Mouse (Mus musculus) CH12F3 (cell line): ENCODE data around the gene Gm20503.

Experiments used
- in situ Hi-C: fragments of 300-500 bp; cut with MboI; formaldehyde crosslinking; loops from 2 replicates; pipeline ENCODE4 v1.14.3; 2020; ENCODE audit warnings: low sequenced_read_pairs

The Gm20503 gene

GRCm38 (mm10) chr4:59002948-59003805 is at the start of gene Gm20503:
Gene Gm20503 (plus strand): TSS chr4:59003210.
- in situ Hi-C loops = no loop called here

GRCm38 (mm10) chr4:58961719-58962118 is 41.3 kb upstream of the Gm20503 start:
- in situ Hi-C loops = no loop called here

GRCm38 (mm10) chr4:58963271-58963670 is 39.7 kb upstream of the Gm20503 start:
- in situ Hi-C loops = no loop called here

GRCm38 (mm10) chr4:58965136-58965535 is 37.9 kb upstream of the Gm20503 start:
- in situ Hi-C loops = no loop called here

- in situ Hi-C loops = no loop called here
These were observed 32.3 kb upstream of the Gm20503 start for GRCm38 (mm10) chr4:58970678-58971077.

- in situ Hi-C loops = no loop called here
These were observed 27.3 kb upstream of the Gm20503 start for GRCm38 (mm10) chr4:58975711-58976110.

GRCm38 (mm10) chr4:58981421-58981820 is 21.6 kb upstream of the Gm20503 start:
- in situ Hi-C loops = no loop called here

- in situ Hi-C loops = no loop called here
These were observed 20.2 kb upstream of the Gm20503 start for GRCm38 (mm10) chr4:58982806-58983205.

GRCm38 (mm10) chr4:58985157-58985648 is 17.8 kb upstream of the Gm20503 start:
- in situ Hi-C loops = no loop called here

- in situ Hi-C loops = no loop called here
These were observed 16.3 kb upstream of the Gm20503 start, which contains the start of gene Ptgr1 for GRCm38 (mm10) chr4:58986540-58987190. Gene Ptgr1 (minus strand): TSS chr4:58987119.

- in situ Hi-C loops = no loop called here
These were observed 13.6 kb upstream of the Gm20503 start for GRCm38 (mm10) chr4:58989303-58989898.

- in situ Hi-C loops = no loop called here
These were observed 12.2 kb upstream of the Gm20503 start for GRCm38 (mm10) chr4:58990609-58991434.

GRCm38 (mm10) chr4:58992195-58992594 is 10.8 kb upstream of the Gm20503 start:
- in situ Hi-C loops = no loop called here

GRCm38 (mm10) chr4:58994762-58995161 is 8.2 kb upstream of the Gm20503 start, which contains the start of gene Dnajc25:
Gene Dnajc25 (plus strand): TSS chr4:58995062.
- in situ Hi-C loops = no loop called here

- in situ Hi-C loops = no loop called here
These were observed 7.7 kb upstream of the Gm20503 start for GRCm38 (mm10) chr4:58995251-58995693.

GRCm38 (mm10) chr4:58997081-58997480 is 5.9 kb upstream of the Gm20503 start:
- in situ Hi-C loops = no loop called here

- in situ Hi-C loops = no loop called here
These were observed 4.3 kb upstream of the Gm20503 start for GRCm38 (mm10) chr4:58998688-58999087.

GRCm38 (mm10) chr4:58999686-59000085 is 3.3 kb upstream of the Gm20503 start:
- in situ Hi-C loops = no loop called here

GRCm38 (mm10) chr4:59000614-59001013 is 2.4 kb upstream of the Gm20503 start:
- in situ Hi-C loops = no loop called here

- in situ Hi-C loops = no loop called here
These were observed 793 bp downstream of the Gm20503 start for GRCm38 (mm10) chr4:59003806-59004200.
